Mouse (Mus musculus) G1E (cell line): Measurements from ENCODE around the gene Itgae. TPM values are rescaled to one million over a fixed set of nuclear protein-coding genes. Genes with fewer than 3 reads are reported as not detected.

Experiments
- ATAC-seq: 2 replicates; pipeline ENCODE4 v1.8.0; 2016; ENCODE audit warnings: mild to moderate bottlenecking; ENCODE audit not compliant: insufficient number of reproducible peaks, poor library complexity, low FRiP score, severe bottlenecking; ENCODE audit errors: extremely low read depth
- DNase-seq: peaks from one replicate; pipeline ENCODE4 v3.0.0; 2012; ENCODE audit warnings: low spot score
- H3K27me3 ChIP-seq: 2 replicates; pipeline ENCODE4 v1.6.1; 2012; ENCODE audit warnings: mild to moderate bottlenecking, low read length, inconsistent platforms; ENCODE audit not compliant: insufficient read depth
- H3K36me3 ChIP-seq: replicated peaks from 2 replicates; pipeline ENCODE3; 2012; ENCODE audit warnings: mild to moderate bottlenecking, inconsistent platforms
- H3K4me1 ChIP-seq: 2 replicates; pipeline ENCODE4 v1.6.1; 2012; ENCODE audit warnings: low read depth, low read length, inconsistent platforms, mixed read lengths; ENCODE audit not compliant: insufficient read depth
- H3K4me3 ChIP-seq: 2 replicates; pipeline ENCODE4 v1.5.1; 2012; ENCODE audit warnings: low read depth, mild to moderate bottlenecking, inconsistent platforms, low read length, moderate library complexity, mixed read lengths
- H3K9me3 ChIP-seq: replicated peaks from 2 replicates; pipeline ENCODE4 v1.6.1; 2012; ENCODE audit warnings: inconsistent platforms
- CTCF ChIP-seq: IDR thresholded peaks from 2 replicates; pipeline ENCODE4 v1.5.1; 2012; ENCODE audit warnings: low read depth, low read length, inconsistent platforms, mixed read lengths
- GATA1 ChIP-seq: IDR thresholded peaks from 2 replicates; pipeline ENCODE4 v1.6.1; 2012; ENCODE audit warnings: borderline replicate concordance, low read length, inconsistent platforms, mixed read lengths
- GATA2 ChIP-seq: IDR thresholded peaks from 2 replicates; pipeline ENCODE4 v1.6.1; 2012; ENCODE audit warnings: low read depth, low read length, inconsistent platforms, borderline replicate concordance
- POLR2AphosphoS5 ChIP-seq: IDR thresholded peaks from 2 replicates; pipeline ENCODE4 v1.6.1; 2012; ENCODE audit warnings: low read depth, low read length, inconsistent platforms; ENCODE audit not compliant: insufficient replicate concordance
- TAL1 ChIP-seq: conservative IDR thresholded peaks from 2 replicates; pipeline ENCODE4 v1.6.1; 2012; ENCODE audit warnings: low read depth, low read length, inconsistent platforms, mixed read lengths
- polyA plus RNA-seq: library from polyadenylated mRNA; stranded (reverse); fragments of >175 nt; gene quantifications from 2 replicates; pipeline ENCODE4 v1.2.3, GENCODE M21; 2012
- total RNA-seq, 2 experiments: library from RNA; stranded (forward) in 1 of 2; stranded (reverse) in 1 of 2; fragments of 200-1000 nt in 1 of 2; fragments of >200 nt in 1 of 2; fragmentation: Nextera tagmentation in 1 of 2; gene quantifications; 2 replicates each; pipeline ENCODE4 v1.2.3; 2014 to 2017

Itgae gene
- total and polyA plus RNA-seq, 3 experiments, result 0.04 to 0.23 (median 0.05) TPM

GRCm38 (mm10) chr11:73078615-73079014 lies 11.8 kb upstream of the Itgae start:
- DNase-seq (no peak), ATAC-seq (no peak)
- no peak for TF ChIP-seq GATA2
- no peak for TF ChIP-seq CTCF
- TF ChIP-seq TAL1, result no peak
- no peak for TF ChIP-seq POLR2AphosphoS5
- no peaks in the 10 kb centered on the region for H3K9me3 ChIP-seq
- H3K4me3 ChIP-seq, result no peak overlapping the region
- H3K27me3 ChIP-seq, result no peaks in the 10 kb centered on the region
- H3K36me3 ChIP-seq, result peaks cover 94% of the 10 kb centered on the region
- H3K4me1 ChIP-seq, result no peaks in the 10 kb centered on the region

GRCm38 (mm10) chr11:73080306-73080705 lies 10.1 kb upstream of the Itgae start:
- ATAC-seq, result no peak

GRCm38 (mm10) chr11:73084303-73084702 lies 6.1 kb upstream of the Itgae start:
- TF ChIP-seq TAL1, result no peak
- no peak for TF ChIP-seq POLR2AphosphoS5
- peaks cover 8% of the 10 kb centered on the region for H3K4me1 ChIP-seq
- peak; percentile 60 for ATAC-seq

More at GRCm38 (mm10) chr11:73080306-73080705, 10.1 kb upstream of the Itgae start:
- TF ChIP-seq POLR2AphosphoS5, result no peak
- no peak for TF ChIP-seq TAL1
- TF ChIP-seq GATA2, result no peak
- TF ChIP-seq GATA1, result no peak
- TF ChIP-seq CTCF, result no peak
- H3K9me3 ChIP-seq, result no peaks in the 10 kb centered on the region
- no peaks in the 10 kb centered on the region for H3K27me3 ChIP-seq
- no peak for DNase-seq
- peaks cover 93% of the 10 kb centered on the region for H3K36me3 ChIP-seq
- H3K4me1 ChIP-seq, result peaks cover 8% of the 10 kb centered on the region
- H3K4me3 ChIP-seq, result no peak overlapping the region

GRCm38 (mm10) chr11:73084804-73085231 lies 5.6 kb upstream of the Itgae start:
- DNase-seq (no peak), ATAC-seq (no peak)
- Histone ChIP-seq H3K36me3 (peaks cover 63% of the 10 kb centered on the region), H3K27me3 (peaks cover 8% of the 10 kb centered on the region), H3K4me3 (no peak overlapping the region), H3K4me1 (peaks cover 8% of the 10 kb centered on the region), H3K9me3 (no peaks in the 10 kb centered on the region)
- TF ChIP-seq CTCF, result no peak
- TF ChIP-seq TAL1, result no peak
- TF ChIP-seq POLR2AphosphoS5, result no peak
- TF ChIP-seq GATA2, result no peak
- TF ChIP-seq GATA1, result no peak

More at GRCm38 (mm10) chr11:73084303-73084702, 6.1 kb upstream of the Itgae start:
- DNase-seq, result peak; percentile 10
- Histone ChIP-seq H3K27me3 (peaks cover 5% of the 10 kb centered on the region), H3K4me3 (no peak overlapping the region), H3K36me3 (peaks cover 67% of the 10 kb centered on the region), H3K9me3 (no peaks in the 10 kb centered on the region)

- no peak for DNase-seq
- Histone ChIP-seq H3K9me3 (no peaks in the 10 kb centered on the region), H3K4me1 (peaks cover 9% of the 10 kb centered on the region), H3K4me3 (no peak overlapping the region), H3K27me3 (peaks cover 9% of the 10 kb centered on the region), H3K36me3 (peaks cover 58% of the 10 kb centered on the region)
- no peak for ATAC-seq
- TF ChIP-seq POLR2AphosphoS5, result no peak
These were observed 5.0 kb upstream of the Itgae start for GRCm38 (mm10) chr11:73085391-73085790.

GRCm38 (mm10) chr11:73087700-73088480 lies 2.5 kb upstream of the Itgae start:
- Histone ChIP-seq H3K9me3 (no peaks in the 10 kb centered on the region), H3K36me3 (peaks cover 34% of the 10 kb centered on the region), H3K4me1 (peaks cover 16% of the 10 kb centered on the region), H3K4me3 (no peak overlapping the region), H3K27me3 (peaks cover 27% of the 10 kb centered on the region)
- DNase-seq (no peak), ATAC-seq (no peak)
- TF ChIP-seq GATA2, result no peak
- no peak for TF ChIP-seq TAL1
- TF ChIP-seq CTCF, result no peak
- no peak for TF ChIP-seq GATA1
- no peak for TF ChIP-seq POLR2AphosphoS5
